Mouse (Mus musculus): ENCODE measurements around the gene Ppp1r10. TPM values are rescaled to one million over a fixed set of nuclear protein-coding genes. Genes with fewer than 3 reads are reported as not detected.

Gene Ppp1r10
- polyA plus RNA-seq, 1 experiment from 2014 or later, result 45.2 TPM

- peak overlapping the region; percentile 82 for H3K4me3 ChIP-seq (replicated peaks; ENCODE audit: low read depth, low read length)
- no peaks in the 10 kb centered on the region for H3K27me3 ChIP-seq (ENCODE audit: control insufficient read depth, insufficient read depth, low read length)
- WGBS, result 49% methylated on average over 23 of the region's 23 CpGs
- H3K4me2 ChIP-seq (ENCODE audit: low read length), result peak overlapping the region; percentile 100
- peak overlapping the region; percentile 27; the same call in 1 of the 2 replicates for H3K9ac ChIP-seq (replicated peaks; ENCODE audit: low read length)
- no peak for DNase-seq
- H3K9me3 ChIP-seq (ENCODE audit: control insufficient read depth, low read length), result no peaks in the 10 kb centered on the region
- ATAC-seq (ENCODE audit: low FRiP score, low TSS enrichment), result peak; percentile 36
- H3K27ac ChIP-seq (replicated peaks; ENCODE audit: low read depth, low read length), result peak overlapping the region; percentile 97
- peaks cover 12% of the 10 kb centered on the region; the same call in 1 of the 2 replicates for H3K4me1 ChIP-seq (ENCODE audit: control insufficient read depth, insufficient read depth, low read length)
- peaks cover 70% of the 10 kb centered on the region for H3K36me3 ChIP-seq (ENCODE audit: control insufficient read depth, insufficient read depth, low read length)
These were observed 18.3 kb upstream of the Ppp1r10 start for GRCm38 (mm10) chr17:35897644-35898573.

- H3K36me3 ChIP-seq (ENCODE audit: control insufficient read depth, insufficient read depth, low read length), result peaks cover 79% of the 10 kb centered on the region
- H3K4me3 ChIP-seq (replicated peaks; ENCODE audit: low read depth, low read length), result no peak overlapping the region
- ATAC-seq (ENCODE audit: low FRiP score, low TSS enrichment), result no peak
These were observed 15.6 kb upstream of the Ppp1r10 start for GRCm38 (mm10) chr17:35900636-35901035.

GRCm38 (mm10) chr17:35903343-35903991 is 12.8 kb upstream of the Ppp1r10 start:
- Histone ChIP-seq H3K9ac (replicated peaks; ENCODE audit: low read length) (no peak overlapping the region), H3K4me3 (replicated peaks; ENCODE audit: low read depth, low read length) (no peak overlapping the region), H3K36me3 (ENCODE audit: control insufficient read depth, insufficient read depth, low read length) (peaks cover 96% of the 10 kb centered on the region), H3K9me3 (ENCODE audit: control insufficient read depth, low read length) (no peaks in the 10 kb centered on the region), H3K4me1 (ENCODE audit: control insufficient read depth, insufficient read depth, low read length) (peaks cover 7% of the 10 kb centered on the region), H3K27ac (replicated peaks; ENCODE audit: low read depth, low read length) (no peak overlapping the region), H3K4me2 (ENCODE audit: low read length) (no peak overlapping the region), H3K27me3 (ENCODE audit: control insufficient read depth, insufficient read depth, low read length) (no peaks in the 10 kb centered on the region)
- DNase-seq (no peak), ATAC-seq (ENCODE audit: low FRiP score, low TSS enrichment) (no peak)
- WGBS, result 96% methylated on average over 9 of the region's 9 CpGs

More at GRCm38 (mm10) chr17:35900636-35901035, 15.6 kb upstream of the Ppp1r10 start:
- peaks cover 12% of the 10 kb centered on the region; the same call in 1 of the 2 replicates for H3K4me1 ChIP-seq (ENCODE audit: control insufficient read depth, insufficient read depth, low read length)
- H3K27ac ChIP-seq (replicated peaks; ENCODE audit: low read depth, low read length), result no peak overlapping the region
- H3K4me2 ChIP-seq (ENCODE audit: low read length), result no peak overlapping the region
- H3K9me3 ChIP-seq (ENCODE audit: control insufficient read depth, low read length), result no peaks in the 10 kb centered on the region
- WGBS, result 96% methylated on average over 3 of the region's 3 CpGs
- H3K27me3 ChIP-seq (ENCODE audit: control insufficient read depth, insufficient read depth, low read length), result no peaks in the 10 kb centered on the region
- no peak for DNase-seq
- no peak overlapping the region for H3K9ac ChIP-seq (replicated peaks; ENCODE audit: low read length)

- 89% methylated on average over 4 of the region's 4 CpGs for WGBS
- H3K4me1 ChIP-seq (ENCODE audit: control insufficient read depth, insufficient read depth, low read length), result peaks cover 12% of the 10 kb centered on the region
- H3K36me3 ChIP-seq (ENCODE audit: control insufficient read depth, insufficient read depth, low read length), result peaks cover 94% of the 10 kb centered on the region
- H3K27ac ChIP-seq (replicated peaks; ENCODE audit: low read depth, low read length), result no peak overlapping the region
- H3K27me3 ChIP-seq (ENCODE audit: control insufficient read depth, insufficient read depth, low read length), result no peaks in the 10 kb centered on the region
- no peak overlapping the region for H3K9ac ChIP-seq (replicated peaks; ENCODE audit: low read length)
- no peak overlapping the region for H3K4me2 ChIP-seq (ENCODE audit: low read length)
- no peak for ATAC-seq (ENCODE audit: low FRiP score, low TSS enrichment)
- H3K9me3 ChIP-seq (ENCODE audit: control insufficient read depth, low read length), result no peaks in the 10 kb centered on the region
- no peak for DNase-seq
- 0 out of 2 replicates have a peak overlapping the region, but pooled peaks have one; percentile 8 for H3K4me3 ChIP-seq (replicated peaks; ENCODE audit: low read depth, low read length)
These were observed 12.3 kb upstream of the Ppp1r10 start for GRCm38 (mm10) chr17:35903992-35904355.

GRCm38 (mm10) chr17:35905587-35905986 is 10.6 kb upstream of the Ppp1r10 start:
- H3K27me3 ChIP-seq (ENCODE audit: control insufficient read depth, insufficient read depth, low read length), result no peaks in the 10 kb centered on the region
- no peak overlapping the region for H3K4me2 ChIP-seq (ENCODE audit: low read length)
- H3K27ac ChIP-seq (replicated peaks; ENCODE audit: low read depth, low read length), result no peak overlapping the region
- ATAC-seq (ENCODE audit: low FRiP score, low TSS enrichment), result no peak
- no peaks in the 10 kb centered on the region for H3K9me3 ChIP-seq (ENCODE audit: control insufficient read depth, low read length)
- H3K9ac ChIP-seq (replicated peaks; ENCODE audit: low read length), result no peak overlapping the region
- 94% methylated on average over 1 of the region's 1 CpGs for WGBS
- peaks cover 78% of the 10 kb centered on the region for H3K36me3 ChIP-seq (ENCODE audit: control insufficient read depth, insufficient read depth, low read length)
- H3K4me1 ChIP-seq (ENCODE audit: control insufficient read depth, insufficient read depth, low read length), result peaks cover 16% of the 10 kb centered on the region
- H3K4me3 ChIP-seq (replicated peaks; ENCODE audit: low read depth, low read length), result no peak overlapping the region
- DNase-seq, result no peak

GRCm38 (mm10) chr17:35907609-35908008 is 8.6 kb upstream of the Ppp1r10 start:
- H3K4me3 ChIP-seq (replicated peaks; ENCODE audit: low read depth, low read length), result no peak overlapping the region
- H3K36me3 ChIP-seq (ENCODE audit: control insufficient read depth, insufficient read depth, low read length), result peaks cover 60% of the 10 kb centered on the region
- H3K4me2 ChIP-seq (ENCODE audit: low read length), result peak overlapping the region; percentile 87
- H3K27ac ChIP-seq (replicated peaks; ENCODE audit: low read depth, low read length), result no peak overlapping the region
- WGBS, result 82% methylated on average over 2 of the region's 2 CpGs
- no peak for ATAC-seq (ENCODE audit: low FRiP score, low TSS enrichment)
- H3K4me1 ChIP-seq (ENCODE audit: control insufficient read depth, insufficient read depth, low read length), result peaks cover 16% of the 10 kb centered on the region
- H3K9ac ChIP-seq (replicated peaks; ENCODE audit: low read length), result no peak overlapping the region
- DNase-seq, result no peak
- H3K9me3 ChIP-seq (ENCODE audit: control insufficient read depth, low read length), result no peaks in the 10 kb centered on the region
- no peaks in the 10 kb centered on the region for H3K27me3 ChIP-seq (ENCODE audit: control insufficient read depth, insufficient read depth, low read length)

GRCm38 (mm10) chr17:35909186-35909918 is 6.9 kb upstream of the Ppp1r10 start:
- peaks cover 16% of the 10 kb centered on the region for H3K4me1 ChIP-seq (ENCODE audit: control insufficient read depth, insufficient read depth, low read length)
- H3K36me3 ChIP-seq (ENCODE audit: control insufficient read depth, insufficient read depth, low read length), result peaks cover 56% of the 10 kb centered on the region
- peak; percentile 51; the same call in 1 of the 2 replicates for ATAC-seq (ENCODE audit: low FRiP score, low TSS enrichment)
- peak overlapping the region; percentile 77 for H3K4me3 ChIP-seq (replicated peaks; ENCODE audit: low read depth, low read length)
- H3K9ac ChIP-seq (replicated peaks; ENCODE audit: low read length), result peak overlapping the region; percentile 81
- H3K27me3 ChIP-seq (ENCODE audit: control insufficient read depth, insufficient read depth, low read length), result no peaks in the 10 kb centered on the region
- 23% methylated on average over 20 of the region's 20 CpGs for WGBS
- H3K9me3 ChIP-seq (ENCODE audit: control insufficient read depth, low read length), result no peaks in the 10 kb centered on the region
- H3K27ac ChIP-seq (replicated peaks; ENCODE audit: low read depth, low read length), result peak overlapping the region; percentile 84
- H3K4me2 ChIP-seq (ENCODE audit: low read length), result peak overlapping the region; percentile 87
- no peak for DNase-seq

- Histone ChIP-seq H3K36me3 (ENCODE audit: control insufficient read depth, insufficient read depth, low read length) (peaks cover 50% of the 10 kb centered on the region), H3K9ac (replicated peaks; ENCODE audit: low read length) (peak within 1 kb of the TSS; percentile 81)
- peak; percentile 97 for DNase-seq
These were observed 6.3 kb upstream of the Ppp1r10 start, which contains the start of gene Atat1 for GRCm38 (mm10) chr17:35909919-35910369. Gene Atat1, minus strand, starts transcription at chr17:35910075.

More at GRCm38 (mm10) chr17:35909919-35910369, 6.3 kb upstream of the Ppp1r10 start, which contains the start of gene Atat1:
- H3K27ac ChIP-seq (replicated peaks; ENCODE audit: low read depth, low read length), result peak within 1 kb of the TSS; percentile 84
- ATAC-seq (ENCODE audit: low FRiP score, low TSS enrichment), result peak; percentile 91
- H3K4me2 ChIP-seq (ENCODE audit: low read length), result peak within 1 kb of the TSS; percentile 87
- H3K4me3 ChIP-seq (replicated peaks; ENCODE audit: low read depth, low read length), result peak within 1 kb of the TSS; percentile 77
- H3K27me3 ChIP-seq (ENCODE audit: control insufficient read depth, insufficient read depth, low read length), result no peaks in the 10 kb centered on the region
- no peaks in the 10 kb centered on the region for H3K9me3 ChIP-seq (ENCODE audit: control insufficient read depth, low read length)
- peaks cover 16% of the 10 kb centered on the region for H3K4me1 ChIP-seq (ENCODE audit: control insufficient read depth, insufficient read depth, low read length)
- WGBS, result 4% methylated on average over 25 of the region's 25 CpGs
